ENCODE assay signal across 12 mouse cellular contexts in the genomic region with DNA sequence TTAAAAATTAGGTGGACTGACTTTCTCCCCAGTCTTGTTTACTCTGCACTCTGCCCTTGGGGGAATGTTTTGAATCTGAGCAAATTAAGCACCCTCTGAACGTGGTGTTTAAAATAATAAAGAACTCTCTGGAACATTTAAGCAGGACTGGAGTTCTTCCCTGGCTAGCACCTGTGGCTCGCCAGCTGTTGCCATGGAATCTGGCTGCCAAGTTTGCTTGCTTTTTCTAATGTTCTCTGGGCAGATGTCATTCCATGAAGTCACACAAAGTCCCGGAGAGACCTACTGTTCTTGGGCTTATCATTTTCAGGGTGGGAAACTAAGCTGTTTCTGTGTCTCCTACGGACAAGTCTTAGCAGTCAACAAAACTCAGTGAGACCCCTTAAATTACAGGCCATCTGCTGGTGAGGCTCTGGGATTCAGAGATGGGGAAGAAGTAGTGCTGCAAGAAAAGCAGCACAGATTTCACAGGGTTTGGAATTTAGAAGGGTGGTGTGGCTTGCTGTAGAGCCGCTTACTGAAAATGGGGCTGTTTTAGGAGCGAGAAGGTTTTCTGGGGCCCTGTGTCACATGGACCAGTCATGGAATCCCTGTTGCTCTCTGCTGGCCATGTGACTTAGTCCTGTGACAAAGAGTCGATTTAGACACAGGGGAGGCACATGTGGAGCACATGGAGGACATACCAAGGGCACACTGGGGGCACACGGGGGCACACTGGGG.
DNase-seq lines count a peak whose midpoint lies in the region; ATAC-seq lines count a peak whose summit lies in the region.
"Had no signal": no experiment of that assay in that cellular context is flagged by ENCODE, and none has a peak within 500 bp of the region (broad histone marks: within the 10 kb centered on the region; RNA-seq: fewer than 3 reads in every experiment).

No protein-coding gene starts in this region.

- 0 out of 2 replicates have a peak, but pooled peaks cover under 1% of the 10 kb centered on the region for H3K27me3 ChIP-seq in embryonic facial prominence, embryonic 10.5 days (replicated peaks; ENCODE audit: low read depth, poor library complexity, severe bottlenecking)
- H3K27me3 ChIP-seq in limb, embryonic 12.5 days = no peaks in the 10 kb centered on the region
- H3K27me3 ChIP-seq: CH12.LX, Patski had no signal

- no peak for ATAC-seq in limb, embryonic 12.5 days (ENCODE audit: insufficient number of reproducible peaks, insufficient read depth, low FRiP score, low TSS enrichment, low read depth)
- ATAC-seq: Patski had no signal

- peaks cover 27% of the 10 kb centered on the region for H3K4me1 ChIP-seq in embryonic facial prominence, embryonic 10.5 days
- H3K4me1 ChIP-seq in limb, embryonic 12.5 days (replicated peaks) = peaks cover 34% of the 10 kb centered on the region

- 76% methylated on average over 8 of the region's 8 CpGs for WGBS in embryonic facial prominence, embryonic 10.5 days
- WGBS in limb, embryonic 12.5 days = 57% methylated on average over 8 of the region's 8 CpGs

- H3K4me2 ChIP-seq in limb, embryonic 12.5 days = no peak overlapping the region

- peak; percentile 5 for DNase-seq in layer of hippocampus, adult 9-11 months
- DNase-seq in layer of hippocampus, adult 18-20 months (ENCODE audit: low spot score in 2 of 2) = no peak
- no peak for DNase-seq in embryonic facial prominence, embryonic 10.5 days (ENCODE audit: low spot score)
- DNase-seq in gastrocnemius, postnatal 10 days = peak; percentile 48
- DNase-seq in right cerebral cortex, adult 2 months (ENCODE audit: low spot score in 2 of 2) = no peak
- DNase-seq in cerebellum, postnatal 14 days = no peak
- DNase-seq: cerebellum, adult 18-20 months; kidney, adult 8-10 months; right cerebral cortex, postnatal 25 days had no signal

- no peaks in the 10 kb centered on the region for H3K9me3 ChIP-seq in embryonic facial prominence, embryonic 10.5 days
- no peaks in the 10 kb centered on the region for H3K9me3 ChIP-seq in limb, embryonic 12.5 days

- H3K4me3 ChIP-seq in embryonic facial prominence, embryonic 10.5 days = no peak overlapping the region
- no peak overlapping the region for H3K4me3 ChIP-seq in limb, embryonic 12.5 days (replicated peaks)

- H3K27ac ChIP-seq in embryonic facial prominence, embryonic 10.5 days (replicated peaks) = peak overlapping the region; percentile 40
- H3K27ac ChIP-seq in limb, embryonic 12.5 days = peak overlapping the region; percentile 66

- H3K36me3 ChIP-seq in embryonic facial prominence, embryonic 10.5 days (replicated peaks) = no peaks in the 10 kb centered on the region
- no peaks in the 10 kb centered on the region for H3K36me3 ChIP-seq in limb, embryonic 12.5 days

- no peak overlapping the region for H3K9ac ChIP-seq in limb, embryonic 12.5 days (replicated peaks)

Comparison
In these comparisons a context has a peak if more than half of its experiments do, and no peak if none do; other contexts are left out.
1. DNase-seq: peak in layer of hippocampus, adult 9-11 months (single experiment) and gastrocnemius, postnatal 10 days (single experiment); none in layer of hippocampus, adult 18-20 months (0 of 2), embryonic facial prominence, embryonic 10.5 days (single experiment), right cerebral cortex, adult 2 months (0 of 2) and cerebellum, postnatal 14 days (0 of 2).